Mouse (Mus musculus) CD8-positive naive resting alpha-beta T cell, adult 2 months (primary cell): Measurements from ENCODE around the gene Slc19a1.

Experiments used
- DNase-seq, 2 experiments: peaks; one replicate each; pipeline ENCODE4 v3.0.0; 2022; ENCODE audit warnings: low read depth in 2 of 2, low spot score in 2 of 2

Gene Slc19a1

DNA sequence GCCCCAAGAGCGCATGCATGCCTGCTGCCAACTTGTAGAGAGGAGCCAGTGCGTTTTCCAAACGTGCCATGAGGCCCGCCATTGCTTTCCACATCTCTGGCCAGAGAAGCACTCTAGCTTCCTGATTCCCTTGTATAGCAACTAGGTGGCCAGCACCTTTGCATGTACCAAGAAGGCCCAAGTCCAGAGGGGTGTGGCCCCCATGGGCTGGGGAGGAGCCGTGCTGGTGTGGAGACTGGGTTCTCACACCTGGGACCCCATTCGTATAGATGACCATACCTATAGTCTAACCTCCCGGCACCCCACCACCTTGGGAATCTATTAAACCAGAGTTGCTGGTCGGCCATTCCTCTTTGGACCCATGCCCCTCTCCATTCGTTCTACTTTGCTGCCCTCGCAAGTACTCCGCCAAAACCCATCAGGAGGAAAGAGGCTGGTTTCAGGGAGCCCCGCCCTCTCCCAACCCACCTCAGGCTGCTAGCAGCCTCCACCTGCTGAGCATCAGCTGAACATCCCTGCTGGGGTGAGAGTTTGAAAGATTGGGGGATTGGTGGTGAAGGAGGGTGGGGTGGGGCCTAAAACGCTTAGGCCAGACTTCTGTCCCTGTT is at the start of gene Slc19a1:
TSS of gene Slc19a1 (plus strand) at position 474 of the 608 bp plus-strand sequence.
- DNase-seq: no peak

DNA sequence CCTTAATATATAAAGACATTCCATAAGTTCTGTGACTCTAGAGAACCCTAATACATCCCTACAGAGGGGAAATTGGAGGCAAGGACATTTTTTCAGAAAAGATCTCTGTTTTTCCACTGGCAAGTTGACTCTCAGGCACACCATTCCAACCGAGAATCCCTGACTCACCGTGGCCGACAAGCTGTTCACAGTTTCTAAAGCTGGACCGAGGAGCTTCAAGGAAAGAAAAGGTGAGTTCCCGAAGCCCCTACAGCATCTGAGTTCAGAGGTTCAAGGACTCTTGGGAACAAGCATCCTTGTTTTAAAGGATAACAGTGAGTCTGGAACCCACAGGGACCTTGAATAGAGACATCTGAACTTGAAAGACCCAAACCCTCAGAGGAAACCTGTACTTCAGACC is 43.5 kb upstream of the Slc19a1 start:
- DNase-seq: no peak

DNA sequence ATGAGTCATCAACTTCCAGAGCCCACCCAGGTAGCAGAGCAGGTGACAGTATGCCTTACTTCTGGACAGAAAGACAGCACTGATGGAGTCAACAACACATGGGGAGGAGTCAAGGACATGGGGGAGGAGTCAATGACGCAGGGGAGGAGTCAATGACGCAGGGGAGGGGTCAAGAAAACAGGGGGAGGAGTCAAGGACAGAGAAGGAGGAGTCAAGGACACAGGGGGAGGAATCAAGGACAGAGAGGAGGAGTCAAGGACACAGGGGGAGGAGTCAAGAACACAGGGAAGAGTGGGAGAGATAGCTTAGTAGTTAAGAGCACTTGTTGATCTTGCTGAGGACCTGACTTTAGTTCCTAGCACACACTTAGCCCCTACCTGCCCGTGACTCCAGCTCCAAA is 39.6 kb upstream of the Slc19a1 start:
- DNase-seq: no peak

- no peak for DNase-seq
Measured at GRCm38 (mm10) chr10:76997759-76998513, 34.1 kb upstream of the Slc19a1 start.

DNA sequence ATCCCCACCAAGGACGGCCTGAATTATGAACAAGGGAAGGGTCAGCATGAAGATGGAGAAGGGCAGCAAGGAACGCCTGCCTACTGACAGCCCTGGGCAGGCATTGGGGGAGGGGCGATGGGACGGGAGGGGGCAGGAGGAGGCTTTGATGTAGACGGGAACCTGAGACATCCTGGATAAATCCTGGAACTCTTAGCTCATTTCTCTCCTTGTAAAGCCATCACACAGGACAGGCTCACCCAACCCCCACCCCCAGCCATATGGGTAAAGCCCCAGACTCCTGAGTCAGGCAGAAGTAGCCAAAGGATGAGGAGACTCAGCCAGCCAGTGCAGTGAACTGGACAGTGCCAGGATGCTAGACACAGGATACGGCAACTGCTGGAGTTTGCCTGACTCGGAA is 27.1 kb upstream of the Slc19a1 start:
- no peak for DNase-seq

GRCm38 (mm10) chr10:77007433-77008108 is 24.5 kb upstream of the Slc19a1 start:
- DNase-seq: no peak

DNA sequence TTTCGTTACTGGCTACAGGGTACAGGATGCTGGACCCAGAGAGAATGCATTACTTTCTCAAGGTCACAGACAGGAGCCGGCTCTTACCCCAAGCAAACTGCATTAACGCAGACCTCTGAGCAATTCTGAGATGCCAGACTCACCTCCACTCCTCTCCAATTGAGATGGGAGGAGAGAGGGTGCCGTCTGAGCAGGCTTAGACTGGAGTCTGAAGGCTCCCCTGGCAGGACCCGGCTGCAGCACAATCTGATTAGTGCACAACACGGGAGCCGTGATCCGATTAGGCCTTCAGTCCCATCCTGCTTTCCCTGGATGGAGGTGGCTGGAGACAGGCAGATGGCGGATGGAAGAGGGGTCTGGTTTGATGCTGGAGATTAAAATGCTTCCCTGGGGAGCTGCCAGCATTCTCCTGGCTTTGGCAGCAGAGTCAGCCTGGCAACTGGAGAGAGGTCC is 23.9 kb upstream of the Slc19a1 start:
- no peak for DNase-seq

GRCm38 (mm10) chr10:77008698-77009097 is 23.3 kb upstream of the Slc19a1 start:
- DNase-seq: no peak

DNA sequence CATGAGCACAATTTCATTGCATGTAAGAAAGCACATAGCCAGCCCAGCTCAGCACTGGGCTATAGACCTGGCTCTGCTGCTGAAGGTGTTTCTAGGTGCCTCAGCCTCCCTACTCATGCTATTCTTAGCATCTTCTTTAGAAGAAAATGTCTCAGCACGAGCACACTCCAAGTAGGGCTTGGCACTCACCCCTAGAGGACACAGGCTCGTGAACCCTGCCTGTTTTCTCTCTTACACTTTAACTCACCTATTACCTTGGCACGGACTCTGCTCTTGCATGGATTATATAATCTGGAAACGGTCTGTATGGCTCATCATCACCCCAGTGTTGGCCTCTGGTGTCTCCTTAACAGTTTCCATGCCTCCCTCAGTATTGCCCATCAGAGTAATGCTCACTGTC is 20.4 kb upstream of the Slc19a1 start:
- no peak for DNase-seq

GRCm38 (mm10) chr10:77016080-77016479 is 16.0 kb upstream of the Slc19a1 start:
- DNase-seq: no peak

GRCm38 (mm10) chr10:77016499-77016898 is 15.5 kb upstream of the Slc19a1 start:
- no peak for DNase-seq

DNA sequence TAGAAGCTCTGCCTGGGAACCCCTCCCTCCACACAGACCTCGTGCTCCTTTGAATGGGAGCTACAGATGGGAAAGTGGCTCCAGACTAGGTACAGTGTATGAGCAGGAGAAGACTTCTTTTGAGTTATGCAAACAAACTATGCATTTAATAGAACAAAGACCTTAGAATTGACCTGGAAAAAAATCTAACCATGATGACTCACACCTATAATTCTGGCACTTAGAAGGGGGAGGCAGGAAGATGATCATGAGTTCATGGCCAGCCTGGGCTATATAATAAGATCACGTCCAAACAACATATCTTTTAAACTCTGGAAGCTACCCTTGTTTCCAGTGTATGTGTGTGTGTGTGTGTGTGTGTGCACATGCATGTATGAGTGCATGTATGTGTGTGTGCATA is 15.0 kb upstream of the Slc19a1 start:
- DNase-seq: no peak

DNA sequence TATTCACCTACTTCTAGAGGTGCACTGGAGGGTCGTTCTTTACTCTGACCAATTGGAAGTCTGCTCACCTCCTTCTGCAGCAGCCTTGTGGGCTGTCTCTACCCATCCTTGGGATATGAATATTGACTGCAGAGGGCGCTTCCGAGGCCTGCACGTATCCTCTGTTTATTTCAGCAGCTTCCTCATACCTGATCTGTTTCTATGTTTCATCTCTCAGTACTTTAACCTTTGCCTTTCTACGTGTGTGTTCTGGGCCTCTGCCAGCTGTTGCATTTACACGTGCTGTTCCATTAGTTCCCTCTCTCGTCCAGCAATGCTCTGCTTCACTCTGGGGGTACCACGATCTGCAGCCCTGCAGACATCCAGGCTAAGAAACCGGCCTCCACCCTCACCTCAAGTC is 14.4 kb upstream of the Slc19a1 start:
- no peak for DNase-seq

DNA sequence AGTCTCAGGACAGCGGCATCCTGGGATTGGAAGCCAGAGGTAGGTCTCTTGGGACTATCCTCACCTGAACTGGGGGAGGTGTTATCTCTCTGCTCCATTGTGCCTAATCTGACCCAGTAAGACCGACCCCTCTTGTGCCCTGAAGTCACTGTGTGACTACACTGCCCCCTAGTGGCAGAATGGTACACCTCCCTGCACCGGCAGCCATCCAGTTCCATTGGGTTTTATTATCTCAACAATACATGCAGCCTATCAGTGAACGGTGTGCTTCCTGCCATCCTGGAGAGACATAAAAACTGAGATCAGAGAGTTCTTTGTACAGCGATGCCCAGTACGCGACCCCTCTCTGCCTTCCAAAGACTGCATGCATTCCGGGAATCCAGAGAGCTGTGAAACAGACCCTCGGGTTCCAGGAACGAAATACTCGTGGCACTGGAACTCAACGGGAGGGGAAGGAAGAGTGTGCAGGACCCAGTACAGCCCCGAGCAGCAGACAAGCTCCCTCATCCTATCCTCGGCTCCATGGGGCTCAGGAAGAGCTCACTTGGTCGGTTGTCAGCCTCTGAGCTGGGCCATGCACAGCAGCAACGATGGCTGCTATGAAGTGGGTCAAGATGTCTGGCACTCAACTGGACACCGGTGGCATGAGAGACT is 10.5 kb upstream of the Slc19a1 start:
- peak; percentile 72 to 80 for DNase-seq

DNA sequence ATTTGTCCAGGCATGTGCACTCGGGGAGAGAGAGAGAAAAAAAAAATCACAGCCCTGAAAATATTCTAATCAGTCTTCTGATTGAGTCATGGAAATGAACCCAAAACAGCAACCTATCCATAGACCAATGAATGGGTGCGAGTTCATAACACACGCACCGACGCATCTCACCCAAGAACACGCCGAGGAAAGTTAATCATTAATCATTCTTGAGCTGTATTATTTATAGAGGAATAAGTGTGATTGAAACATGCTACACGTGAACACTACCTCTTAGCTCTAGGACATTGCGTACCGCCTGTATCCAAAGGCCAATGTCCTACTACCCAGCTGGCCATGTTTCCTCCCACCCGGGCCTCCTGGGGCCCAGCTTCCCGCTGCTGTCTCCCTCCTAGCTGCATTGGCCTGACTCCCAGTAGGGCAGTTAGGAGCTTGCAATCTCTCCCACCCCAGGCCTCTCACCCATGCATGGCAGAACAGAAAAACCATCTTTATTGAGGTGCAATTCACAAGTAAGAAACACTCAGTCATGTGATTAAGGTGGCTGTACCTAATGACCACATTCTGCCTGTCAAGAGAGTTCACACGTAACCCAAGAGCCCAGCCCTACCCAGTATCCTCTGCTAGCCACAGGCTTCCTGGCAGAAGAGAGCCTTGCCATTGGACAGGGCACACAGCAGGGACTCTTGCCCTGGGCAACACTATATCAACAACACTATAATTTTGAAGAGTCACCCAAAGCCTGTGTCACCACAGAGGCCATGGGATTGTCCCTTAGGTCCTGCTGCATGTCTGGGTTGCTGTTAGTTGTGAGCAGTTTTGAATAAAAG is 9.5 kb upstream of the Slc19a1 start:
- no peak for DNase-seq

DNA sequence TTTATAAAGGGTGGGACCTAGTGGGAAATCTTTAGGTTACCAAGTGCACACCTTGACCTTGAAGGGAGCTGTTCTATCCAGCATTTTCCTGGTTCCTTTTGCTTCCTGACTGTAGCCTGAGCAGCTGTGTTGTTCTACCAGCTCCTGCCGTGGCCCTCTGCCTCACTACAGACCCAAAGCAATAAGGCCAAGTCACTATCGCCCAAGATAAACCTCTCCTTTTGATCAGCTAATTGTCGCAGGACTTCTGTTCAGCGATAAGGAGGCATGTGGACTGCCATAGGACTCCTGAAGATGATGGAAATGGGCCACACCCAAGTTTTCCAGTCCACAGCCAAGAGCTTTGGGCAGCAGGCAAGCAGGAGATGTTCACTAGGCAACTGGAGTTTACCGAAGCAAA is 7.8 kb upstream of the Slc19a1 start:
- no peak for DNase-seq

DNA sequence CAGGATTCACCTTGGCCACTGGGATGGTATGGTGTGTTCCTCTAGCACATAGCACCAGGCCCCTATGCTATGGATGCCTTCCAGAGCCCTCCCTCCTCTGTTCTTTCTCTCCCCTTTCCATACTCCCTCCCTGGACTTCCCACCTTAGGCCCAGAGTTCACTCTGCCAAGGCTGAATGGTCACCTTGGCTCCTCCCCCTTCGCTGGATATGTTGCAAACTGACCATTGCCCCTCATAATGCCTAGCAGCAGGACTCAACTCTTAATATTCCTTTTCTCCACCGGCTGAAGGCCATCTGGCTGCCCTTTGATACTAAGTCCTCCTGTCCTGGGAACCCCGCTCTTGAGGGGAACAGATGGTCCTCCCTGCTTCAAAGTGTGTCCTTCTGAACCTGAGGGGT is 5.1 kb upstream of the Slc19a1 start:
- DNase-seq: no peak

DNA sequence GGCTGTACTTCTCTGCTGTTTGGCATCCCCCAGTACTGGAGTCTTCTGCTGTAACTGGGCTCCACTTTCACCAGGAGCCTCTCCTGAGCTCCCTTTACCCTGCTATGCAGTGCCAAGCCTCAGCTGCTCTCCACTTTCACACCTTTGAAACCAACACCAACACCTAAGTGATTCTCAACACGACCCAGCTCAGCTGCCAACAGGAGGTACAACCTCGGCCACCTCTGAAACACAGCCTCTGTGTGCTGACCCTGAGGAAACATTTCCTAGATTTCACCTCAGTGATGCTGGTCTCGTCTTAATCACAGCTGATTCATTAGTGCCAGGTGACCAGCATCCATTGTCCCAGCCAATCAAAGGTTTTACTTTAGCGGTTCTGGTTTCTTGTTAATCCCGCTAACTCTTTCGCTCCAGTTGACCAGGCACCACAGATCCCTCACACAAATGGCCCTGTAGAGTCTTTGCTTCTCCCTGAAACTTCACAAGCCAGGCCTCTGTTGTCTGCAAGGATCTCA is 3.2 kb upstream of the Slc19a1 start:
- no peak for DNase-seq

- no peak for DNase-seq
Measured at GRCm38 (mm10) chr10:77029761-77030160, 2.3 kb upstream of the Slc19a1 start.

GRCm38 (mm10) chr10:77030666-77031065 is 1.4 kb upstream of the Slc19a1 start:
- no peak for DNase-seq
